Mouse (Mus musculus): ENCODE measurements around the gene Lyzl4. TPM values are rescaled to one million over a fixed set of nuclear protein-coding genes. Genes with fewer than 3 reads are reported as not detected.

The Lyzl4 gene
- polyA plus RNA-seq, 1 experiment from 2014 or later: 0.32 TPM

- Histone ChIP-seq H3K9me3 (ENCODE audit: control insufficient read depth, low read length) (no peaks in the 10 kb centered on the region), H3K36me3 (replicated peaks; ENCODE audit: control insufficient read depth, insufficient read depth) (no peaks in the 10 kb centered on the region), H3K27ac (no peak overlapping the region), H3K27me3 (ENCODE audit: control insufficient read depth, insufficient read depth, low read length) (no peaks in the 10 kb centered on the region), H3K4me3 (replicated peaks; ENCODE audit: low read length) (no peak overlapping the region), H3K4me2 (replicated peaks) (no peak overlapping the region), H3K4me1 (replicated peaks; ENCODE audit: control insufficient read depth, insufficient read depth, low read length) (no peaks in the 10 kb centered on the region), H3K9ac (no peak overlapping the region)
- DNase-seq (ENCODE audit: low spot score) (no peak), ATAC-seq (ENCODE audit: low FRiP score) (no peak)
- WGBS: 72% methylated on average over 4 of the region's 4 CpGs
Measured at GRCm38 (mm10) chr9:121547431-121547830, 94.5 kb downstream of the Lyzl4 start.

- H3K4me3 ChIP-seq (replicated peaks; ENCODE audit: low read length): no peak overlapping the region
- no peak overlapping the region for H3K27ac ChIP-seq
Measured at GRCm38 (mm10) chr9:121541530-121541929, 100.4 kb downstream of the Lyzl4 start.

GRCm38 (mm10) chr9:121532626-121533025, 109.3 kb downstream of the Lyzl4 start:
- Histone ChIP-seq H3K36me3 (replicated peaks; ENCODE audit: control insufficient read depth, insufficient read depth) (no peaks in the 10 kb centered on the region), H3K9me3 (ENCODE audit: control insufficient read depth, low read length) (peaks cover 10% of the 10 kb centered on the region; the same call in 1 of the 2 replicates), H3K9ac (no peak overlapping the region), H3K4me2 (replicated peaks) (no peak overlapping the region), H3K4me3 (replicated peaks; ENCODE audit: low read length) (no peak overlapping the region), H3K4me1 (replicated peaks; ENCODE audit: control insufficient read depth, insufficient read depth, low read length) (no peaks in the 10 kb centered on the region), H3K27me3 (ENCODE audit: control insufficient read depth, insufficient read depth, low read length) (no peaks in the 10 kb centered on the region), H3K27ac (no peak overlapping the region)
- DNase-seq (ENCODE audit: low spot score) (no peak), ATAC-seq (ENCODE audit: low FRiP score) (no peak)
- WGBS: 67% methylated on average over 9 of the region's 9 CpGs

More at GRCm38 (mm10) chr9:121541530-121541929, 100.4 kb downstream of the Lyzl4 start:
- Histone ChIP-seq H3K9me3 (ENCODE audit: control insufficient read depth, low read length) (peaks cover 4% of the 10 kb centered on the region; the same call in 1 of the 2 replicates), H3K27me3 (ENCODE audit: control insufficient read depth, insufficient read depth, low read length) (no peaks in the 10 kb centered on the region), H3K36me3 (replicated peaks; ENCODE audit: control insufficient read depth, insufficient read depth) (no peaks in the 10 kb centered on the region), H3K4me2 (replicated peaks) (no peak overlapping the region), H3K4me1 (replicated peaks; ENCODE audit: control insufficient read depth, insufficient read depth, low read length) (no peaks in the 10 kb centered on the region), H3K9ac (no peak overlapping the region)
- DNase-seq (ENCODE audit: low spot score): no peak
- no peak for ATAC-seq (ENCODE audit: low FRiP score)

DNA sequence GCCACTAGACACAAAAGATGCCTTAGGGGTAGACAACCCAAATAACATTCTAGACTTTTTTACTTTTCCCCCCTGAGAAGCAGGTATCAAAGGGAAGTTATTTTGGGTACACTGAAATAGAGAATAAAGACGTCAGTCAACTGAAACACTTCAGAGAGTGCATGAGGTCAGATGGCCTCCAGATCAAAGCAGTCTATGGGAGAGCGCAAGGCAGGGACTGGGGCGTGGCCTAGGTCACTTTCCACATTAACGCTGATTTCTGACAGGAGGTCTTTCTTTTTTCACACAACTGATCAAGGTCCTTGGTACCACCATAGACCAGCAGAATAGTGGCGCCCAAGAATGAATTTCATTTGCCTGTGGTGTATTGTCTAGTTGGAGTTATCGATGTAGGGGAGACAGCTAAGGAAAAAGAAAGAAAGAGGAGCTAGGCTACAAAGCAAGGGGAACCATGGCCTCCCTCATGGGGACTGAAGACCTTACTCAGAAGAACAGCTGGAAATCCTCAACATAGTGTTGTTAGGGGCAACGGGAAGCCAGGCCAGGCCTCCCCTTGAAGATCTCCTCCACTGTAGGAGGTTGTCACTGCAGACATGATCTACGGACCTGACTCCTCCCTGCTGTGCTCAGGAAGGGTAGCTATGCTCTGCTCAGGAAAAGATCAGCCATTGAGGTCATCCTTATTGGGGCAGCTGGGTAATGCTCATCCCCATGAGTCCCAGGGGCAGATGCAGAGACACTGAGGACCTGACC, 113.1 kb downstream of the Lyzl4 start:
- Histone ChIP-seq H3K36me3 (replicated peaks; ENCODE audit: control insufficient read depth, insufficient read depth) (no peaks in the 10 kb centered on the region), H3K27me3 (ENCODE audit: control insufficient read depth, insufficient read depth, low read length) (no peaks in the 10 kb centered on the region), H3K4me2 (replicated peaks) (no peak overlapping the region), H3K4me1 (replicated peaks; ENCODE audit: control insufficient read depth, insufficient read depth, low read length) (no peaks in the 10 kb centered on the region), H3K9ac (no peak overlapping the region), H3K4me3 (replicated peaks; ENCODE audit: low read length) (no peak overlapping the region), H3K27ac (no peak overlapping the region), H3K9me3 (ENCODE audit: control insufficient read depth, low read length) (no peaks in the 10 kb centered on the region)
- DNase-seq (ENCODE audit: low spot score) (no peak), ATAC-seq (ENCODE audit: low FRiP score) (no peak)
- WGBS: 41% methylated on average over 8 of the region's 8 CpGs

Other genes with a start within 250 kb of the Lyzl4 start
- 73.5 and 83.2 TPM in 2 replicates for gene Cck, start 146.4 kb downstream of the Lyzl4 start, polyA plus RNA-seq (2014; fragmentation: Nextera tagmentation; extraction: Ambion mirVana)
- gene Vipr1, start 620 bp upstream of the Lyzl4 start, polyA plus RNA-seq (2014; fragmentation: Nextera tagmentation; extraction: Ambion mirVana): 0.40 and 0.59 TPM in 2 replicates
- 21.6 and 26.5 TPM in 2 replicates for gene Sec22c, start 63.4 kb upstream of the Lyzl4 start, polyA plus RNA-seq (2014; fragmentation: Nextera tagmentation; extraction: Ambion mirVana)
- gene Ss18l2, start 68.2 kb upstream of the Lyzl4 start, polyA plus RNA-seq (2014; fragmentation: Nextera tagmentation; extraction: Ambion mirVana): 171 and 213 TPM in 2 replicates
- gene Nktr, start 77.1 kb upstream of the Lyzl4 start, polyA plus RNA-seq (2014; fragmentation: Nextera tagmentation; extraction: Ambion mirVana): 56.2 and 64.1 TPM in 2 replicates
- gene Zfp651, start 117.2 kb upstream of the Lyzl4 start, polyA plus RNA-seq (2014; fragmentation: Nextera tagmentation; extraction: Ambion mirVana): 19.1 and 21.5 TPM in 2 replicates
- gene Klhl40, start 135.5 kb upstream of the Lyzl4 start, polyA plus RNA-seq (2014; fragmentation: Nextera tagmentation; extraction: Ambion mirVana): 1.6 and 2.3 TPM in 2 replicates
- gene Hhatl, start 150.4 kb upstream of the Lyzl4 start, polyA plus RNA-seq (2014; fragmentation: Nextera tagmentation; extraction: Ambion mirVana): 0.31 TPM in 1 of 2 replicates, not detected in the other
- 1.9 and 2.2 TPM in 2 replicates for gene Ccdc13, start 197.4 kb upstream of the Lyzl4 start, polyA plus RNA-seq (2014; fragmentation: Nextera tagmentation; extraction: Ambion mirVana)
- gene Higd1a, start 216.3 kb upstream of the Lyzl4 start, polyA plus RNA-seq (2014; fragmentation: Nextera tagmentation; extraction: Ambion mirVana): 146 and 158 TPM in 2 replicates